In genomic region chr8:86252696-86253355, GRCm38 (mm10) we compare ENCODE assay signal across 24 mouse cellular contexts.
A peak's percentile ranks its signal among the peaks of the same experiment; 100 is the strongest.
DNase-seq lines count a peak whose midpoint lies in the region; ATAC-seq and TF ChIP-seq lines count a peak whose summit lies in the region.
"Had no signal": no experiment of that assay in that cellular context is flagged by ENCODE, and none has a peak within 500 bp of the region (broad histone marks: within the 10 kb centered on the region; RNA-seq: fewer than 3 reads in every experiment).

No protein-coding gene starts in this region.

- TF ChIP-seq EP300 in lung, postnatal 0 days (IDR thresholded peaks at IDR 0.05) = 0 out of 2 replicates have a peak, but pooled peaks have one; percentile 29

- H3K4me2 ChIP-seq in forebrain, postnatal 0 days (ENCODE audit: low read depth) = no peak overlapping the region
- no peak overlapping the region for H3K4me2 ChIP-seq in forebrain, embryonic 14.5 days (ENCODE audit: low read length)
- no peak overlapping the region for H3K4me2 ChIP-seq in lung, postnatal 0 days (replicated peaks; ENCODE audit: low read depth, low read length)
- H3K4me2 ChIP-seq: forebrain, embryonic 12.5 days; heart, embryonic 15.5 days; limb, embryonic 13.5 days; midbrain, embryonic 12.5 days; neural tube, embryonic 13.5 days had no signal

- intact Hi-C loops in gastrocnemius, postnatal 36 days (cut with DNase I) = no loop called here

- no peaks in the 10 kb centered on the region for H3K4me1 ChIP-seq in forebrain, postnatal 0 days (ENCODE audit: insufficient read depth)
- H3K4me1 ChIP-seq in forebrain, embryonic 14.5 days (ENCODE audit: control insufficient read depth, insufficient read depth, low read length) = no peaks in the 10 kb centered on the region
- H3K4me1 ChIP-seq in lung, postnatal 0 days (ENCODE audit: insufficient read depth, low read depth, low read length) = no peaks in the 10 kb centered on the region
- H3K4me1 ChIP-seq: forebrain, embryonic 12.5 days; heart, embryonic 15.5 days had no signal

- peak; percentile 18 for DNase-seq in forebrain, postnatal 0 days
- no peak for DNase-seq in forebrain, embryonic 14.5 days (ENCODE audit: low spot score)
- peak; percentile 7 for DNase-seq in lung, postnatal 0 days (ENCODE audit: low spot score)
- DNase-seq in lung, postnatal 4 days = no peak
- DNase-seq in cerebellum, postnatal 14 days = peak; percentile 72 to 77
- DNase-seq in gastrocnemius, postnatal 36 days = no peak
- DNase-seq in spleen, postnatal 10 days (ENCODE audit: low spot score in 2 of 2) = no peak
- DNase-seq: adrenal gland, postnatal 10 days; gastrocnemius, postnatal 14 days; heart, adult 2 months; kidney, adult 18-20 months; kidney, postnatal 36 days; right cerebral cortex, adult 18-20 months; thymus, postnatal 36 days had no signal

- no peak overlapping the region for H3K4me3 ChIP-seq in forebrain, postnatal 0 days (ENCODE audit: low read depth, low read length)
- no peak overlapping the region for H3K4me3 ChIP-seq in forebrain, embryonic 14.5 days (ENCODE audit: low read depth, low read length)
- H3K4me3 ChIP-seq in lung, postnatal 0 days (ENCODE audit: low read depth, low read length) = no peak overlapping the region
- H3K4me3 ChIP-seq: forebrain, embryonic 12.5 days; heart, adult 2 months; heart, embryonic 15.5 days; limb, embryonic 13.5 days; midbrain, embryonic 12.5 days; neural tube, embryonic 13.5 days had no signal

- no peak for ATAC-seq in forebrain, postnatal 0 days
- ATAC-seq in forebrain, embryonic 14.5 days = no peak
- ATAC-seq in lung, postnatal 0 days = no peak
- no peak for ATAC-seq in inflammation-experienced regulatory T-cells, adult 6 months
- ATAC-seq: CD4-positive, CD25-positive, alpha-beta regulatory T cell, adult 4 months; Patski had no signal

- no peaks in the 10 kb centered on the region for H3K9me3 ChIP-seq in forebrain, postnatal 0 days (ENCODE audit: low read length)
- no peaks in the 10 kb centered on the region for H3K9me3 ChIP-seq in forebrain, embryonic 14.5 days (replicated peaks; ENCODE audit: control insufficient read depth, low read length)
- H3K9me3 ChIP-seq in lung, postnatal 0 days (ENCODE audit: low read length) = no peaks in the 10 kb centered on the region
- H3K9me3 ChIP-seq: forebrain, embryonic 12.5 days; heart, embryonic 15.5 days; limb, embryonic 13.5 days; midbrain, embryonic 12.5 days; neural tube, embryonic 13.5 days had no signal

- 66% methylated on average over 4 of the region's 4 CpGs for WGBS in forebrain, postnatal 0 days
- 77% methylated on average over 4 of the region's 4 CpGs for WGBS in forebrain, embryonic 14.5 days
- 48% methylated on average over 4 of the region's 4 CpGs for WGBS in lung, postnatal 0 days

- no peaks in the 10 kb centered on the region for H3K36me3 ChIP-seq in forebrain, postnatal 0 days (ENCODE audit: insufficient read depth)
- no peaks in the 10 kb centered on the region for H3K36me3 ChIP-seq in forebrain, embryonic 14.5 days (ENCODE audit: control insufficient read depth, insufficient read depth, low read length)
- H3K36me3 ChIP-seq in lung, postnatal 0 days (ENCODE audit: insufficient read depth, low read length) = no peaks in the 10 kb centered on the region
- H3K36me3 ChIP-seq: forebrain, embryonic 12.5 days; heart, embryonic 15.5 days; limb, embryonic 13.5 days; midbrain, embryonic 12.5 days; neural tube, embryonic 13.5 days had no signal

- H3K27ac ChIP-seq in forebrain, postnatal 0 days (ENCODE audit: low read depth, low read length) = no peak overlapping the region
- no peak overlapping the region for H3K27ac ChIP-seq in forebrain, embryonic 14.5 days (ENCODE audit: low read depth, low read length)
- H3K27ac ChIP-seq in lung, postnatal 0 days (ENCODE audit: low read length) = no peak overlapping the region
- H3K27ac ChIP-seq: forebrain, embryonic 12.5 days; heart, adult 2 months; heart, embryonic 15.5 days; limb, embryonic 13.5 days; liver, embryonic 14.5 days; macrophage; midbrain, embryonic 12.5 days; neural tube, embryonic 13.5 days had no signal

- no peak for TF ChIP-seq CTCF in forebrain, postnatal 0 days (IDR thresholded peaks at IDR 0.05; ENCODE audit: low read depth)
- TF ChIP-seq CTCF in lung, postnatal 0 days (IDR thresholded peaks at IDR 0.05) = no peak

- H3K9ac ChIP-seq in forebrain, postnatal 0 days = no peak overlapping the region
- no peak overlapping the region for H3K9ac ChIP-seq in forebrain, embryonic 14.5 days (ENCODE audit: low read length)
- H3K9ac ChIP-seq in lung, postnatal 0 days (replicated peaks; ENCODE audit: low read depth) = no peak overlapping the region
- H3K9ac ChIP-seq: forebrain, embryonic 12.5 days; heart, embryonic 15.5 days; limb, embryonic 13.5 days; liver, embryonic 14.5 days; midbrain, embryonic 12.5 days; neural tube, embryonic 13.5 days had no signal

- no peaks in the 10 kb centered on the region for H3K27me3 ChIP-seq in forebrain, postnatal 0 days (ENCODE audit: insufficient read depth, low read length)
- no peaks in the 10 kb centered on the region for H3K27me3 ChIP-seq in forebrain, embryonic 14.5 days (replicated peaks; ENCODE audit: control insufficient read depth, insufficient read depth, low read length)
- no peaks in the 10 kb centered on the region for H3K27me3 ChIP-seq in lung, postnatal 0 days (replicated peaks; ENCODE audit: insufficient read depth, low read length)
- H3K27me3 ChIP-seq: forebrain, embryonic 12.5 days; heart, embryonic 15.5 days; limb, embryonic 13.5 days; midbrain, embryonic 12.5 days; neural tube, embryonic 13.5 days; Patski had no signal

Comparison
In these comparisons a context has a peak if more than half of its experiments do, and no peak if none do; other contexts are left out.
1. DNase-seq: peak in forebrain, postnatal 0 days (single experiment), lung, postnatal 0 days (single experiment) and cerebellum, postnatal 14 days (2 of 2); none in forebrain, embryonic 14.5 days (single experiment), lung, postnatal 4 days (0 of 2), gastrocnemius, postnatal 36 days (0 of 2) and spleen, postnatal 10 days (0 of 2).